Mouse (Mus musculus) intestine, embryonic 16.5 days (tissue): ENCODE measurements around the gene Met. TPM values are rescaled to one million over a fixed set of nuclear protein-coding genes. Genes with fewer than 3 reads are reported as not detected.

Experiments
- ATAC-seq: fragments of 200-750 bp; cut with Nextera tagmentation; 2 replicates; pipeline ENCODE4 v1.8.0; 2017; ENCODE audit warnings: moderate TSS enrichment, moderate library complexity
- H3K27ac ChIP-seq: fragments of 300-500 bp; sonication (generic); 2 replicates; pipeline ENCODE4 v1.5.1; 2014; ENCODE audit warnings: mild to moderate bottlenecking, low read length
- H3K27me3 ChIP-seq: fragments of 300-500 bp; sonication (generic); replicated peaks from 2 replicates; pipeline ENCODE4 v1.6.1; 2014; ENCODE audit warnings: low read length, control low read depth, mixed read lengths; ENCODE audit not compliant: control insufficient read depth, insufficient read depth
- H3K36me3 ChIP-seq: fragments of 300-500 bp; sonication (generic); 2 replicates; pipeline ENCODE4 v1.6.1; 2014; ENCODE audit warnings: low read length, control low read depth; ENCODE audit not compliant: control insufficient read depth, insufficient read depth
- H3K4me1 ChIP-seq: fragments of 300-500 bp; sonication (generic); 2 replicates; pipeline ENCODE4 v1.6.1; 2014; ENCODE audit warnings: low read length, control low read depth, mixed read lengths; ENCODE audit not compliant: control insufficient read depth, insufficient read depth
- H3K4me2 ChIP-seq: fragments of 300-500 bp; sonication (generic); 2 replicates; pipeline ENCODE4 v1.6.1; 2014; ENCODE audit warnings: low read depth, low read length, control low read depth
- H3K4me3 ChIP-seq: fragments of 300-500 bp; sonication (generic); 2 replicates; pipeline ENCODE4 v1.5.1; 2014; ENCODE audit warnings: mild to moderate bottlenecking, low read length
- H3K9ac ChIP-seq: fragments of 300-500 bp; sonication (generic); 2 replicates; pipeline ENCODE4 v1.6.1; 2014; ENCODE audit warnings: low read depth, low read length
- H3K9me3 ChIP-seq: fragments of 300-500 bp; sonication (generic); 2 replicates; pipeline ENCODE4 v1.6.1; 2016; ENCODE audit warnings: low read length, control low read depth; ENCODE audit not compliant: control insufficient read depth
- WGBS: fragments of 180-500 bp; shearing (Covaris S2); extraction: QIAGEN DNeasy Blood & Tissue Kit; methylation state at CpG from one replicate; pipeline ENCODE4 v1.1.7; 2014; 5-methylcytosine and 5-hydroxymethylcytosine counted together
- polyA plus RNA-seq: library from polyadenylated mRNA; unstranded; fragments of >200 nt; fragmentation: Nextera tagmentation; extraction: Ambion mirVana; gene quantifications from 2 replicates; pipeline ENCODE4 v1.2.1, GENCODE M21; 2015

Gene Met
- polyA plus RNA-seq, 1 experiment from 2014 or later = 10.5 TPM

DNA sequence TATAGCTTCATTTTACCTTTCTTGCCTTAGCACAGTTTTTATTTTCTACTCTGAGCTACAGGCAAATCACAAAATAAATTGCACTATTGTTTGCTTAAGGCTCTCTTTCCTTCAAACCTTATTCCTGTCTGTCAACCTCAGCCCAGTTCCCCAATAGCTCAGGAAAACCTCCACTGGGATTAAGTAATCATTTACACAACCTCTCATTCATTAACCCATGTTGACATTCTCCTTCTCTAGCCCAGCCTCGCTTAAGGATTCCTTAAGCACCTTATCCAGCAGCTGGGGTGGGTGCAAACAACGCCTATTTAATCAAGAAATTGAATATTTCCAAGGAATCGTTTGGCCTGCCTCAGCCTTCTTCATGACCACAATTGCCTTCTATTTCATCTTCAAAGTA is 40.1 kb downstream of the Met start:
- Histone ChIP-seq H3K9ac (no peak overlapping the region), H3K27me3 (no peaks in the 10 kb centered on the region), H3K4me2 (no peak overlapping the region), H3K27ac (no peak overlapping the region), H3K9me3 (no peaks in the 10 kb centered on the region), H3K4me3 (no peak overlapping the region), H3K4me1 (peaks cover 16% of the 10 kb centered on the region), H3K36me3 (no peaks in the 10 kb centered on the region)
- 50% methylated on average over 3 of the region's 3 CpGs for WGBS
- peak; percentile 79 for ATAC-seq

DNA sequence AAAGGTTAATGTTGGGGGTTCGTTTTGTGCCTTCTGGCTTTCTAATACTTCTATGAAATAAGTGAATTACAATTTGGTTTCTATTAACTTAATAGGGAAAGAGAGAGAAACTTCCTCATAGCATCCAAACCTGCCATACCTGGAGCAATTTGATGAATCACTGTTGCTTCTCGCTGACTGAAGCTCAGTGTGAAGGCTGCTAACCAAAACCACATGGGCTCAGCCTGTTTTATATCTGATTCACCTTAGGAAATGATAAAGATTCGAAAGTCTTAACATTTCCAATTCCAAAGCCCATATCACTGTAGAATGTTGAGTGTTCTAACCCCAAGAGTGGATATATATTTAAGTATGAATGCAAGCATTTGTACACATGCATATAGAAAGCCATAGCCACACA is 41.9 kb downstream of the Met start:
- Histone ChIP-seq H3K36me3 (no peaks in the 10 kb centered on the region), H3K4me2 (no peak overlapping the region), H3K9me3 (no peaks in the 10 kb centered on the region), H3K27ac (no peak overlapping the region), H3K9ac (no peak overlapping the region), H3K4me3 (no peak overlapping the region), H3K4me1 (peaks cover 13% of the 10 kb centered on the region), H3K27me3 (no peaks in the 10 kb centered on the region)
- WGBS = 74% methylated on average over 3 of the region's 3 CpGs
- ATAC-seq = no peak

- Histone ChIP-seq H3K36me3 (no peaks in the 10 kb centered on the region), H3K9ac (no peak overlapping the region), H3K4me3 (no peak overlapping the region), H3K9me3 (no peaks in the 10 kb centered on the region), H3K27ac (peak overlapping the region; percentile 33; the same call in 1 of the 2 replicates), H3K27me3 (no peaks in the 10 kb centered on the region), H3K4me2 (no peak overlapping the region), H3K4me1 (peaks cover 13% of the 10 kb centered on the region)
- peak; percentile 36 for ATAC-seq
- 61% methylated on average over 2 of the region's 2 CpGs for WGBS
These were observed 43.2 kb downstream of the Met start for GRCm38 (mm10) chr6:17506831-17507230.

DNA sequence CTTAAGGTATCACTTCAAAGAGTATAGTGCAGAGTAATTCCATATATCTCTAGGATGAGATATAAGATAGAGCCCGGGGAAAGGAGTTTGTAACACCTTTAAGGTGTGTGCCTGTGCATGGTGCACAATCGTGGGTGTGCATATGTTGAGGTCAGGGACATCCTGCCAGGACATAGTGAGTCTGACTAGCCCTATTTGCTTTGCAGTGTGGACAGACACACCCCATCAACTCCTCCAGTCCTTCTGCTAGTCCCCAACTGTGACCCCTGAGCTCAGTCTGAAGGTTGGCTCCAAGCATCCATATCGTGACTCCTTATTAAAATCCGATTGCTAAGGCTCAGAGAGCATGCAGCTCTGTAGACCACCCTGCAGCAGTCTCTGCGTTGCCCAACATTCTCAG is 44.6 kb downstream of the Met start:
- H3K27ac ChIP-seq = peak overlapping the region; percentile 43; the same call in 1 of the 2 replicates
- H3K4me2 ChIP-seq = no peak overlapping the region
- 55% methylated on average over 5 of the region's 5 CpGs for WGBS
- H3K9ac ChIP-seq = no peak overlapping the region
- H3K4me1 ChIP-seq = peaks cover 12% of the 10 kb centered on the region
- no peaks in the 10 kb centered on the region for H3K27me3 ChIP-seq
- no peaks in the 10 kb centered on the region for H3K36me3 ChIP-seq
- no peaks in the 10 kb centered on the region for H3K9me3 ChIP-seq
- no peak overlapping the region for H3K4me3 ChIP-seq
- peak; percentile 50 for ATAC-seq

- Histone ChIP-seq H3K9ac (no peak overlapping the region), H3K27ac (peak overlapping the region; percentile 43; the same call in 1 of the 2 replicates)
These were observed 45.2 kb downstream of the Met start for GRCm38 (mm10) chr6:17508604-17509372.

DNA sequence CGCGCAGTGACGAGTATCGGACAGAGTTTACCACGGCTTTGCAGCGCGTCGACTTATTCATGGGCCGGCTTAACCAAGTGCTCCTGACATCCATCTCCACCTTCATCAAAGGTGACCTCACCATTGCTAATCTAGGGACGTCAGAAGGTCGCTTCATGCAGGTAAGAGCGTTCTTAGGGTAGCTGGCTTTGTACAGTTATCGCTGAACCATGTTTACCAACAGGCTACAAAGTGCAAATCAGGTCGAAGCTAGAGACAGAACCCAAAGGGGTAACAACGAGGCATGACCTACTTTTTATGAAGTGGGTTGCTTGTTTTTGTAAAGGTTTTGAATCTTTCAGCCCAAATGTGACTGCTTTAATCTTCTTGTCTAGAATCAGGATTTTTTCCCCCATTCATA is 49.8 kb downstream of the Met start:
- Histone ChIP-seq H3K9me3 (no peaks in the 10 kb centered on the region), H3K4me2 (no peak overlapping the region), H3K36me3 (no peaks in the 10 kb centered on the region), H3K27me3 (no peaks in the 10 kb centered on the region), H3K27ac (no peak overlapping the region), H3K4me1 (no peaks in the 10 kb centered on the region), H3K4me3 (no peak overlapping the region), H3K9ac (no peak overlapping the region)
- 92% methylated on average over 15 of the region's 15 CpGs for WGBS
- ATAC-seq = no peak

More at GRCm38 (mm10) chr6:17508604-17509372, 45.2 kb downstream of the Met start:
- Histone ChIP-seq H3K4me1 (peaks cover 10% of the 10 kb centered on the region; the same call in 1 of the 2 replicates), H3K4me3 (no peak overlapping the region), H3K27me3 (no peaks in the 10 kb centered on the region), H3K36me3 (no peaks in the 10 kb centered on the region), H3K9me3 (no peaks in the 10 kb centered on the region), H3K4me2 (no peak overlapping the region)
- WGBS = 68% methylated on average over 9 of the region's 9 CpGs
- ATAC-seq = peak; percentile 82

GRCm38 (mm10) chr6:17515775-17516460 is 52.3 kb downstream of the Met start:
- ATAC-seq = peak; percentile 75
- H3K27ac ChIP-seq = peak overlapping the region; percentile 61; the same call in 1 of the 2 replicates

GRCm38 (mm10) chr6:17521901-17522717 is 58.5 kb downstream of the Met start:
- H3K9me3 ChIP-seq = no peaks in the 10 kb centered on the region
- 65% methylated on average over 8 of the region's 8 CpGs for WGBS
- H3K9ac ChIP-seq = no peak overlapping the region
- no peak overlapping the region for H3K4me2 ChIP-seq
- no peaks in the 10 kb centered on the region for H3K36me3 ChIP-seq
- H3K4me1 ChIP-seq = no peaks in the 10 kb centered on the region
- no peaks in the 10 kb centered on the region for H3K27me3 ChIP-seq
- H3K4me3 ChIP-seq = no peak overlapping the region
- H3K27ac ChIP-seq = no peak overlapping the region
- no peak for ATAC-seq

More at GRCm38 (mm10) chr6:17515775-17516460, 52.3 kb downstream of the Met start:
- Histone ChIP-seq H3K9me3 (no peaks in the 10 kb centered on the region), H3K36me3 (no peaks in the 10 kb centered on the region), H3K4me3 (no peak overlapping the region), H3K4me2 (peak overlapping the region; percentile 29; the same call in 1 of the 2 replicates), H3K9ac (no peak overlapping the region), H3K4me1 (no peaks in the 10 kb centered on the region), H3K27me3 (no peaks in the 10 kb centered on the region)
- WGBS = 31% methylated on average over 7 of the region's 7 CpGs

GRCm38 (mm10) chr6:17522917-17523316 is 59.3 kb downstream of the Met start:
- no peaks in the 10 kb centered on the region for H3K36me3 ChIP-seq
- H3K9ac ChIP-seq = no peak overlapping the region
- H3K4me1 ChIP-seq = no peaks in the 10 kb centered on the region
- no peak overlapping the region for H3K27ac ChIP-seq
- no peaks in the 10 kb centered on the region for H3K27me3 ChIP-seq
- no peaks in the 10 kb centered on the region for H3K9me3 ChIP-seq
- ATAC-seq = no peak
- no peak overlapping the region for H3K4me2 ChIP-seq
- 73% methylated on average over 4 of the region's 4 CpGs for WGBS
- H3K4me3 ChIP-seq = no peak overlapping the region
